Mouse (Mus musculus): ENCODE measurements around the gene Lamc1. TPM values are rescaled to one million over a fixed set of nuclear protein-coding genes. Genes with fewer than 3 reads are reported as not detected.
"Not testable (repeated sequence)": the region's sequence is repeated elsewhere in the genome, so short reads cannot be mapped to it uniquely, and the experiment has no call there.

The Lamc1 gene
- total RNA-seq, 2 experiments from 2014 or later = 23.2 to 29.4 TPM

DNA sequence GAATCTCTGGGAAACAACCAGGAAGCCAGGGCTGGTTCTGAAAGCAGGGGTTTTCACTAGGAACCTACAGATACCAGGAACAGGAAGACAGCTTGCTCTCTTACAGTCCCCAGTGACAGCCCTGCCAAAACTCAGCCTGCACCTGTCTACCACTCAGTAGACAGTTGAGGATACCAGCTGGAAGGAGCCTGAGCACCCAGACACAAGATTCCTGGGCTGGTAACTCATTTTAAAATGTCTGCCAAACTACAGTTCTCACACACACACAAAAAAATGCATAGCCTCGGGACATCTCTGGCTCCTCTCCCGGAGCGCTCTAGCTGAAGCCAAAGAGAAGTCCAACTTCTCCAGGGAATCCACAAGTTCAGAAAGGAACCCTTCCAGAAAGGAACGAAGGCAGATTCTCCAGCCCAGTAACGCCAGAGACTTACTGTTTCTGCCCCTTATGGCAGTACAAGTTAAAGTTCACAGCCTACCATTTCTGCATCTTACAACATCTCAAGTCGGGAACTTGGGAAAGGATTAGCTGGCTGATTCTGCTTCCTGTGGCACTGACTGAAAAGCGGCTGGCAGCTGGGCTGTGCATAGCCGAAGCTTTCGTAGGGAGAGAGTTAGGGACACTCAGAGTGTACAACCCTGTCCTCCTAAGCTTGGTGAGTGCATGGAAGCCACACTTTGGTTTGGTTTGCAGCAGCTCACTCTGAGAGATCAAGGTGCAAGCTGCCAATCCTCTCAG, 24.2 kb downstream of the Lamc1 start:
- DNase-seq (ENCODE audit: low spot score in 2 of 2) = peak; percentile 43 to 86
- intact Hi-C loops (cut with DNase I) = loop anchor here (2.0 kb wide), 1 partner anchor 24 kb away; the partner anchor contains the start of gene Lamc1

DNA sequence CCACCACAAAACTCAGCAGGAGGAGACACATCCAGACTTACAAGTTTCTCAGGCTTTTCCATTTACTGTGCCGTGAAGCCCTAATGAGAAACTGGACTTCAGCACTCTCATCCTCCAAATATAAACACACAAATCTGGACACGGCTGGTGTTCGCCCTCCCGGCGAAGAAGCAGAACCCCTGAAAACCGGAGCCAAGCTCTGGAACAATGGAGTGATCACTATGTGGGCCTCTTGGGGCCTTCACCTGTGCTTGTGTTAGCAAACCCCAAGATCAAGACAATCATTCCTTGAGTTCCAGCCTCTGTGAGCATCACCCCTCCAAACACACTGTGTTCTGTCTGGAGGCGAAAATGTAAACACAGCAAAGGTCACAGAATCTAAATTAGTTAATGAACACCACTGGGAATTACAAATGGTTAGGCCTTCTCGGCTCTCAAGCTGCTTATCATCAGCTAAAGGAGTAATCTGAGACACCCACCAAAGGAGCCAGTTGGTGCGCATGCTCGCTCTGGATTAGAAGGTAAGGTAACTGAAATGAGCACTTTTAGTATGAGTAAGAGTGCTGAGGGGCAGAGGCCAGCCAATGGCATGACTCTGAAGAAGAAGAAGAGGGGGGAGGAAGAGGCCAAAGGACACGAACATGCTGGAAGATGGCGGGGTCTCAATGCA, 24.9 kb downstream of the Lamc1 start:
- DNase-seq (ENCODE audit: low spot score in 2 of 2) = no peak
- intact Hi-C loops (cut with DNase I) = loop anchor here (2.0 kb wide), 1 partner anchor 25 kb away; the partner anchor contains the start of gene Lamc1

DNA sequence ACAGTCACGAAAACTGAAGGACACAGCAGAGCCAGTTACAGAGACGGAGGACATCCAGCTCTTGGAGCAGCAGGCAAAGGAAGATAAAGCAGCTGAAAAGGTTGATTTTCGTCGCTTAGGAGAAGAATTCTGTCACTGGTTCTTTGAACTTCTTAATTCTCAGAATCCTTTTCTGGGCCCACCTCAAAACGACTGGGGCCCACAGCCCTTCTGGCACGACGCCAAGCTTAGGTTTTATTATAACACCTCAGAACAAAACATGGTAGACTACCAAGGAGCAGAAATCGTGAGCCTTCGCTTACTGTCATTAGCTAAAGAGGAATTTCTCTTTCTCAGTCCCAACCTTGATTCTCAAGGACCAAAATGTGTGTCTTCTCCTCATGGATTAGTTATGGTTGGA, 26.9 kb downstream of the Lamc1 start:
- DNase-seq (ENCODE audit: low spot score in 2 of 2); intact Hi-C loops (cut with DNase I): not testable (repeated sequence)

DNA sequence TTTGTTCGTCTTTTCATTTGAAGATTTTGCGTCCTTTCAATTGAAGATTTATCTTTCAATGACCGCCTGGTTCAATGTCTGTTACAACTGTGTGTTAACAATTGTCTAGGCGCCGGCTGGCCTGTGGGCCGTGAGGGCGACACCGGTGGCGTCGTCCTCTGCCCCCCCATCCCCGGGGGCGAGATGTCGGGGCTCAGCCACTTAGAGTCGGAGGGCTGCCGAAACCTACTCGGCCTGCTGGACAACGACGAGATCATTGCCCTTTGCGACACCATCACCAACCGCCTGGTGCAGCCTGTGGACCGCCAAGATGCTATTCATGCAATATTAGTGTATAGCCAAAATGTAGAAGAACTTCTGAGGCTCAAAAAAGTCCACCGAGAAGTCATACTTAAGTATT, 27.3 kb downstream of the Lamc1 start:
- intact Hi-C loops (cut with DNase I) = not testable (repeated sequence)

DNA sequence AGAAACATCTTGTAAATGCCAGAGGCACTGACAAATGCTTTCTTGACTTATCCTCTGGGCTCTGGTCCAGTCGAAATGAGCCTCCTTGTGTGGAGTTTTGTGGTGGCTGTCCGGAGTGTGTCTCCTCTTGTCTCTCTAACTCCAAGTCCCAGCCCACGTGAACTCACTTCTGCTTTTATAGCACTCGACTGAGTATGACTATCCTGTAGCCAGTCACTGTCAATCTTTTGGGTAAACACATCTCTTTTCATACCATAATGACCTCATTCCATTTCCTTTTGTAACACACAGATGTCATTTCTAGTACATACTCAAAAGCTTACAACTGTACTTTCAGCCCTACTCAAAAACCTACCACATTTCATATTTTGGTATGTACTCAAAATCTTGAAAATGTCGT, 33.1 kb downstream of the Lamc1 start:
- DNase-seq (ENCODE audit: low spot score in 2 of 2); intact Hi-C loops (cut with DNase I): not testable (repeated sequence)

More for the DNA sequence above, 27.3 kb downstream of the Lamc1 start:
- not testable (repeated sequence) for DNase-seq (ENCODE audit: low spot score in 2 of 2)

DNA sequence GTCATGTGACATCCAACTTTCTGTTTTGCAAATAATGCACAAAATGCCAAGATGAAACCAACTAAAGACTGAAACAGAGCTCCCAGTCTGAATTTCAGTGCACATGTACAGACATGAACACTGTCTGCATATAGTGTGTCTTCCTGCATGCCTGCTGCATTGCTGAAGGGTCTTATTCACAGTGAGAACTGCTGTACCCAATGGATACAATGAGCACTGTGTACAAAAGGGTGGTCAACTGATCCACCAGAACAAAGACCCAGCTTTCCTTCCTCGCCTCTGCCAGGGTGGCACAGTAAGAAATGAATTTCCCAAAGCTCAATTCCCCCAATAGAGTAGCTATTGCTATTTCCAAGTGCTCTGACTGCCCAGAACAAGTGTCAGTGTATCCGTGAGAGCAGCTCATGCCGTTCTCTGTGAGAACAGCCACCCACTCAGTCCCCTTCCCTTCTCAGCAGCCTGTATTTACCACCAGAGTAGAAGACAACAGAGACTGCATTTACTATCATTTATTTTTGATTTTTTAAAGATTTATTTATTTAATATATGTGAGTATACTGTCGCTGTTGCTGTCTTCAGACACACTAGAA, 34.7 kb downstream of the Lamc1 start:
- DNase-seq (ENCODE audit: low spot score in 2 of 2); intact Hi-C loops (cut with DNase I): not testable (repeated sequence)

DNA sequence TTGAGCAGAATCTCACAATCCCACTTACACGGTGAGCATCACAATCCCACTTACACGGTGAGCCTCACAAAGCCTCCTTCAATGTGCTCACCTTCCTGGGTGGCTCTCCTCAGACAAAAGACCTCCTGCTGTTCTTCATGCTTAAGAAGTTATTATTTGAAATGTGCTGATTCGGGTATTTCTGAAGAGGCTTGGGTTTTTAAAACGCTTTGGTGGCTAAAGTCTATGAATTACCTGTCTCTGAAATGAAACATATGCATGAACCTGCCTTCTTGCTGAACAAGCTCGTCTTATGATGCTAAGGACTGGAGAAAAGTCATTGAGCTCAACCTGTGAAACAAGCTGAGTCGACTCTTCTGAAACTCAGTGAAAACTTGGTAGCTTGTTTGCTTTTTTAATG, 36.6 kb downstream of the Lamc1 start:
- intact Hi-C loops (cut with DNase I) = no loop called here
- no peak for DNase-seq (ENCODE audit: low spot score in 2 of 2)

DNA sequence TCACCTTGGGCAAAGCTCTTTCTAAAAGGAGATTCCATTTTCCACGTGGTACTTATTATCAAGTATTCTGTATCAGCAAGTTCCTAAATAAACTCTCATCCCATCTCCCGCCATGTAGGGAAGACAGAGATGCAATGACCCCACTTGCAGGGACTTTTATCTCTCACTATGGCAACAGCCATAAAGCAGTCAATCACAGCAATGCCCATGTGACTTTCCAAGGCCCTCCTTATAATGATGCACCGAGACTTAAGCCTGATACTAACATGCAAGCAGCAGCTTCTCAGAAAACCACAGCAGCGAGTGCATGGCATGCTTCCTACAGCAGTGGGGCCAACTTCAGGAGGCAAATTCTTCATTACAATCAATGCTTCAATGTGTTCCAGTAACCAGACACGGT, 39.7 kb downstream of the Lamc1 start:
- intact Hi-C loops (cut with DNase I) = no loop called here

DNA sequence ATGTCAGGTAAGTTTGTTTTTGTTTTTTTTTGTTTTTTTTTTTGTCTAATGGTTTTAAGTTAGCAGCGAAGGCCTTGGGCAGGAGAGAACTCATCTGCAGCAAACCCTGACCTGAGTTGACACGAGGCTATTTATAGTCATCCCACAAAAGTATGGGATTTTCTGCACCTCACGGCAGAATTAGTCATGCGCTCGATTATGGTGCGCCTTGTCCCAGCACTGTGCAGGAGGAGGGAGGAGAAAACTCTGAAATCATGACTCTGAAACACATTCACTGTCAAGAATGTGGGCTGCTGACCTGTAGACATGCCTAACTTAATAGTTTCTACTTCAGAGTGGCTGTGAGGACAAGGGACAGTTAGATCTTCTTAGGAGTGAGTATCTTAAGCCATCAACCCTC, 40.4 kb downstream of the Lamc1 start:
- intact Hi-C loops (cut with DNase I) = no loop called here

More for the DNA sequence above, 39.7 kb downstream of the Lamc1 start:
- DNase-seq (ENCODE audit: low spot score in 2 of 2) = no peak

DNA sequence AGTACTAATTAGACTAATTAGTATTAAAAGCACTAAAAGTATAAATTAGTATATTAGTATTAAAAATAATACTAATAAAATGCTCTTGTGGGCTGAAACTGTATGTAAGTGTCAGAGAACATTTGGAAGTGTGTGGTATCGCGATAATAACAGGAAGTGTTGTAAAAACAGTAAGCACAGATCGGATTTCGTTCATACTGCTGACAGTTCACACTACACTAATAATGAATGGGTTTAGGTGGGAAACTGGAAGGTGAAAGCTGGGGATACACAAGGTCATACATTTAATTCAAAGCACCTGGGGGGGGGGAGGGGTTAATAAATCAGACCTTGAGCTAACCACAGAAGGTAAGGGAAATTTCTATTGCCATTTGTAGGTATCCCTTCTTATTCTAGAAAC, 41.2 kb downstream of the Lamc1 start:
- intact Hi-C loops (cut with DNase I) = no loop called here
- DNase-seq (ENCODE audit: low spot score in 2 of 2) = no peak

More for the DNA sequence above, 40.4 kb downstream of the Lamc1 start:
- no peak for DNase-seq (ENCODE audit: low spot score in 2 of 2)

DNA sequence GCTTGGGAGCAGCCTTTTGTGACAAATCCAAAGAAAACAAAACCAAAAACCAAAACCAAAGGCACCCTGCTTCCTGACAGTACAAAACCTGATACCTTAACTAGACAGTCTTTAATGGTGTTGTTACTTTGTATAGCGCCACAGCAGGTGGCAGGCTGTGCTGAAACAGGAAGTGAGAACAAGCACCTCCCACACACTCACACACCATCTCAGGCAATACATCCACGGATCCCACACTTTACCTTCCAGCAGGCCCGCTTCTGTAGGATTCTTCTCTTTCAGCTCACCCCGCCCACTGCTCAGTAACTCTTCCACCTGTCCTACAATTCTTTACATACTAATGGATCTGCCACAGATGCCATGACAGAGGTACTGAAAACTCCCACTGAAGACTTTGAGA, 44.6 kb downstream of the Lamc1 start:
- DNase-seq (ENCODE audit: low spot score in 2 of 2) = peak; percentile 57 to 95

DNA sequence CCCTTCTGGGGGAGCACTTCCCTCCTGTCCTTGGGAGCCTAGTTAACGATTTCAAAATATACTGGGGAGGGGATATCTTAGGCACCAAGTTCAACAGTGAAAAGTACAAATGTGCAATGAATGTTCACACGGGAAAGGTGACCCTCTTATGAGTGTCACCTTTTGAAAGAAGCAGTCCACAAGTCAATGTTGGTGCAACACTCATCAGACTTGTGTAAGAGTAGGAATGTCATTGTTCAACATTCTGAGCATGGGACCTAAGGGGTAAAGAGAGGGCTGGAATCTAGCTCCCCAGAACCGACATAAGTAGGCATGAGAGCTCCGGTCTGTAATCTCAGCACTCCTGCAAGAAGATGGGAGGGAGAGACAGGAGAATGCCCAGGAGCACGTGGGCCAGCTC, 45.1 kb downstream of the Lamc1 start:
- intact Hi-C loops (cut with DNase I) = loop anchor here (5.0 kb wide), 1 partner anchor 45 kb away; the partner anchor contains the start of gene Lamc1
- DNase-seq (ENCODE audit: low spot score in 2 of 2) = no peak

More for the DNA sequence above, 44.6 kb downstream of the Lamc1 start:
- intact Hi-C loops (cut with DNase I) = loop anchor here (1.0 to 5.0 kb wide), 2 partner anchors 44 to 108 kb away; partner anchors contain the start of gene Lamc1

DNA sequence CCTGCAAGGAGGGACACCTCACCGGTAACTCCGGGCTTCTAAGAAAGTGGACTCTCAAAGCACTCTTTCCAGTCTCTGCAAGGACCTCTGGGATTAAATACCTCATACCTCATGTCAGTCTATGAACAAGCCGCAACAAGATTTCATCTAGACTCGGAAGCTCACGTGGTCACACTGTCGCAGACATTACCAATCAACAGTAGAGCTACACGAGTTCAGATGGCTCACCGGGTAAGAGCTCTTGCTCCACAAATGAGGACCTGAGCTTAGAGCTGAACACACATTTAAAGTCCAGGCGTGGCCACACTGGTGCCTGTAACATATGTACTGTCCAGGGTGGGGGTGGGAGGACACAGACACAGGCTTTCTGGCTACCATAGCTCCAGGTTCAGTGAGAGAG, 46.4 kb downstream of the Lamc1 start:
- intact Hi-C loops (cut with DNase I) = loop anchor here (5.0 kb wide), 1 partner anchor 46 kb away; the partner anchor contains the start of gene Lamc1
- DNase-seq (ENCODE audit: low spot score in 2 of 2) = no peak

DNA sequence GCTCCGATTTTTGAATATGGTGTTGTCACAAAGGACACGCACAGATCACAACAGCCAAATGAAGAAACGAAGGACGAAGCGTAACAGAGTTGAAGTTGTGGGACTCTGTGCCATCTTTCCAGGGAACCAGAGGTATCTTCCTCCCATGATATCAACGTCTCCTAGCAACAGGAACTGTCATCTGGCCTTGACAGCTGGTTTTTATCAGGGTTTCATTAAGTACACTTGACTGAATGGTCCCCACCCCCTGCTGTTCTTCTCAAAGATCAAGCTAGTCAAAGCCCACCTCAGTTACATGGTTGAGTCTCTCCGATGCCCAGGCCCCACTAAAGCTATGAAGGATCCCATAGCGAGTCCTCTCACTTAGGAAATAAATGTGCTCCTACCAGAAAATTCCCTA, 47.4 kb downstream of the Lamc1 start:
- intact Hi-C loops (cut with DNase I) = loop anchor here (5.0 kb wide), 1 partner anchor 47 kb away; the partner anchor contains the start of gene Lamc1
- DNase-seq (ENCODE audit: low spot score in 2 of 2) = no peak

DNA sequence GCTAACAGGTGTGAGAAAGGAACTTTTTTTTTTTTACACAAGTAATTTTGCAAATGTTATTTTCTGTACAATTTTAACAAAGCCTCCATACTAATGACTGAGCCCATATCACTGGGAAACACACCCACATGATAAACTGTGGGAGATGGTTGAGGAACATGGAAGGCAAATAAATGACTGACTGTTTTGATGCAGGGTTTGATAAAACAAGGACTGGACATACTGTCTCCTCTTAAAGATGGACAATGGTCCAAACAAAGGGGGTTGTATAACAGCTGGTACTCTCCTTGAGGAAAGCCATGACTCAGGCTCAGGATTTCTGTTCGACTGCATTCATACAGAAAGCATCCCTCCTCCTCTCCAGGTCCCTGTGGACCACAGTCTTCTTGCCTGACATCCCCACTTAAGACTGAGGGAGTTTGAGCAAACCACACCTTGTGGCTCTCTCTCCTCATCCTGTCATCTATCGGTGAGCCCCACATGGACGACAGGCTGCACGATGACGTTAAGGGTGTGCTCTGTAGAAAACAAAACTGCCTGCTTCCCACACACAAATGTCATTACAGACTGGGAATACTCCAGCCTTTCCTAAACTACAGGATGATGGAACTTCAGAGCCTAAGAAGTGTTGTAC, 50.1 kb downstream of the Lamc1 start:
- intact Hi-C loops (cut with DNase I) = no loop called here
- peak in 1 of 2 experiments; percentile 54 for DNase-seq (ENCODE audit: low spot score in 2 of 2)

DNA sequence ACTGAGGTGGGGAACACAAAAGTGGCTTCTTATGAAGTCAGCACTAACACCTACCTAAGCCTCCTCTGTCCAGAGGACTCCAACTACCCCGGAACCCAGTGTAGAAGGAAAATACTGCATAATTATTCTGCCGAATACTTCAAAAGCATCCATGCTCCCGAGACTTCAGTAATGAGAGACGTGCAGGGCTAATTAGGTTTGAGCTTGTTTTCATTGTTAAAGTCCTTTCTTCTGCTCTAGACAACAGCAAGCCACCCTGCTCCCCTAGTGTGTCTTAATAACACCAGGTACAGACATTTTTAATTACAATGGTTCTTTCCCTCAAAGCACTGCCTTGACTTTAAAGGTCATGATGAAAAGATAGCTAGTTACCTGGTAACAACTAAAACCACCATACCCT, 51.1 kb downstream of the Lamc1 start:
- DNase-seq (ENCODE audit: low spot score in 2 of 2) = no peak
- intact Hi-C loops (cut with DNase I) = no loop called here

DNA sequence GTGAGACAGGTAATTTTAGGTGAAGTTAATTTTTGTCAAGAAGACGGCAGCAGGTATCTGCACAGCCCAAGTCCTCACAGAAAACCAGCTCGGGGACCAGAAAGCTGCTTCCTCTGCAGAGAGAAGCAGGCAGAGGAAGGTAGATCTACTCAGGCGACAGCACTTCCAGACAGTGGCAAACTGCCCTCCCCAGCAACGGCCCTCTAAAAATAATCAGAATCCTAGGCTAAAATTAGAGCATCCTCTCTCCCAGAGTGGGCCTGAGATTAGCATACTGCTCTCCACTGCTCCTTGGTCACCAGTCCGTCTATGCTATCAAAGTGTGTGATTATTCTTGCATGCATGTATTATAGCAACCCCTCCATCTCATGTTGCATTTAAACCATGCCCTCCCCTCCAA, 52.2 kb downstream of the Lamc1 start:
- DNase-seq (ENCODE audit: low spot score in 2 of 2) = peak in 1 of 2 experiments; percentile 74
- intact Hi-C loops (cut with DNase I) = no loop called here

DNA sequence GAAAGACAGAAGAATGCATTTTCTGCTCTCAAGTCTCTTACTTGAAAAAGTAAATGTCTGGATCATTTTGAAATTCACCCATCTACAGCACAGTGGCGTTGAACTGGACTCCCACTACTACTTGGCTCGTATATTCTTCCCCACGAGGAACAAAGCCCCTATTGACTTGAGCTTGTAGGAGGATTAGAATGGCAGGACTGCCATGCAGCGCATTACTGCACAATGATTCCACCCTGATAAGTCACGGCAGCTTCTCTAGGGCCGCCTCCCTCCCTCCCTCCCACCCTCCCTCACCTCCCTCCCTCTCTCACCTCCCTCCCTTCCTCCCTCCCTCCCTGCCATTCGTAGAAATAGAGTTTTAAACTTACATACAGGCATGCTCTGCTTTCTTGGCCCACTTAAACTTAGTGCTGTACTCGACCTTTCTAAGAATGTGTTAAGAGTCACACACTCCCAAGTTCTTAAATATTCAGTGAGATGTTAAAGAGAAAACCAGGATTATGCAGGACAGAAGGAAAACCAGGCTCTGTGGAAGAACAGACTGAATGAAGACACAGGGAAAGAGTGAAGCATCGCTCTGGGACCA, 54.5 kb downstream of the Lamc1 start:
- intact Hi-C loops (cut with DNase I) = no loop called here
- DNase-seq (ENCODE audit: low spot score in 2 of 2) = no peak

DNA sequence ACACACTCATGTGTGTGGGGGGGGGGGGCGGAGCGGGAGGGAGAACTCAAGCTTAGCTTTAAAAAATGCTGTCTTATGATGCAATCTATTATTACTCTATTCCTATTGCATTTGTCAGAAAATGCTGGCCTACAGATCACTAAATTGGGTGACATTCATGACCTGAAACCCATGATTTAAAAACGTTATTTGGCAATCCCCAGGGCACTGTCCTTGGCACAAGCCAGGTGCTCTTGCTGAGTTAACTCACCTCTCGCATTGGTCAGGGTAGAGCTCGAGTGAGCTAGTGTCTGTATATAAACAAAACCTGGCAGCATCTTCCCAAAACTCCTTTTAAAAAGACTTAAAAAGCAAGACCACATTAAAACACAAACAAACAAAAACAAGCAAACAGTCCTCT, 57.1 kb downstream of the Lamc1 start:
- no peak for DNase-seq (ENCODE audit: low spot score in 2 of 2)
- intact Hi-C loops (cut with DNase I) = no loop called here

All from left cerebral cortex, postnatal 25 days (tissue).